Mouse (Mus musculus) limb, embryonic 15.5 days (tissue): ENCODE results near the gene Wdr62. TPM values are rescaled to one million over a fixed set of nuclear protein-coding genes. Genes with fewer than 3 reads are reported as not detected.

Source experiments
- ATAC-seq: fragments of 200-750 bp; cut with Nextera tagmentation; 2 replicates; pipeline ENCODE4 v1.8.0; 2017; ENCODE audit warnings: low read depth, moderate TSS enrichment; ENCODE audit not compliant: insufficient number of reproducible peaks, low FRiP score, low TSS enrichment
- H3K27ac ChIP-seq: fragments of 300-500 bp; sonication (generic); 2 replicates; pipeline ENCODE4 v1.5.1; 2015; ENCODE audit warnings: moderate library complexity, mild to moderate bottlenecking, inconsistent platforms
- H3K27me3 ChIP-seq: fragments of 300-500 bp; sonication (generic); 2 replicates; pipeline ENCODE4 v1.6.1; 2015; ENCODE audit warnings: inconsistent platforms
- H3K36me3 ChIP-seq: fragments of 300-500 bp; sonication (generic); 2 replicates; pipeline ENCODE4 v1.6.1; 2015; ENCODE audit warnings: inconsistent platforms
- H3K4me1 ChIP-seq: fragments of 300-500 bp; sonication (generic); 2 replicates; pipeline ENCODE4 v1.6.1; 2015; ENCODE audit warnings: inconsistent platforms
- H3K4me2 ChIP-seq: fragments of 300-500 bp; sonication (generic); 2 replicates; pipeline ENCODE4 v1.6.1; 2015; ENCODE audit warnings: mild to moderate bottlenecking, inconsistent platforms
- H3K4me3 ChIP-seq: fragments of 300-500 bp; sonication (generic); 2 replicates; pipeline ENCODE4 v1.5.1; 2015; ENCODE audit warnings: mild to moderate bottlenecking, inconsistent platforms
- H3K9ac ChIP-seq: fragments of 300-500 bp; sonication (generic); 2 replicates; pipeline ENCODE4 v1.6.1; 2015; ENCODE audit warnings: inconsistent platforms
- H3K9me3 ChIP-seq: fragments of 300-500 bp; sonication (generic); 2 replicates; pipeline ENCODE4 v1.6.1; 2016; ENCODE audit warnings: inconsistent platforms
- WGBS: fragments of 180-500 bp; shearing (Covaris S2); methylation state at CpG from one replicate; pipeline ENCODE4 v1.1.7; 2015; 5-methylcytosine and 5-hydroxymethylcytosine counted together
- polyA plus RNA-seq: library from polyadenylated mRNA; unstranded; fragments of >200 nt; fragmentation: Nextera tagmentation; extraction: Ambion mirVana; gene quantifications from 2 replicates; pipeline ENCODE4 v1.2.1, GENCODE M21; 2015

Wdr62 gene
- polyA plus RNA-seq, 1 experiment from 2014 or later, result 6.2 TPM

- WGBS, result 91% methylated on average over 8 of the region's 8 CpGs
- Histone ChIP-seq H3K4me2 (no peak overlapping the region), H3K27ac (no peak overlapping the region)
These were observed 45.1 kb downstream of the Wdr62 start for GRCm38 (mm10) chr7:30235091-30235490.

GRCm38 (mm10) chr7:30234276-30234858 lies 45.9 kb downstream of the Wdr62 start:
- Histone ChIP-seq H3K36me3 (peaks cover 25% of the 10 kb centered on the region), H3K9me3 (no peaks in the 10 kb centered on the region), H3K9ac (no peak overlapping the region), H3K4me3 (no peak overlapping the region), H3K27ac (no peak overlapping the region), H3K4me2 (no peak overlapping the region), H3K27me3 (no peaks in the 10 kb centered on the region), H3K4me1 (peaks cover 20% of the 10 kb centered on the region)
- no peak for ATAC-seq
- 94% methylated on average over 15 of the region's 15 CpGs for WGBS

More at GRCm38 (mm10) chr7:30235091-30235490, 45.1 kb downstream of the Wdr62 start:
- Histone ChIP-seq H3K9me3 (no peaks in the 10 kb centered on the region), H3K4me3 (no peak overlapping the region), H3K36me3 (peaks cover 25% of the 10 kb centered on the region), H3K27me3 (no peaks in the 10 kb centered on the region), H3K4me1 (peaks cover 20% of the 10 kb centered on the region), H3K9ac (no peak overlapping the region)
- ATAC-seq, result no peak

GRCm38 (mm10) chr7:30233387-30233786 lies 46.8 kb downstream of the Wdr62 start:
- Histone ChIP-seq H3K4me1 (peaks cover 20% of the 10 kb centered on the region), H3K4me3 (peak overlapping the region; percentile 74; the same call in 1 of the 2 replicates), H3K27me3 (no peaks in the 10 kb centered on the region), H3K9me3 (no peaks in the 10 kb centered on the region), H3K36me3 (peaks cover 30% of the 10 kb centered on the region), H3K4me2 (no peak overlapping the region), H3K9ac (no peak overlapping the region), H3K27ac (no peak overlapping the region)
- WGBS, result 88% methylated on average over 20 of the region's 20 CpGs
- ATAC-seq, result no peak

- Histone ChIP-seq H3K4me1 (peaks cover 20% of the 10 kb centered on the region), H3K9ac (peak overlapping the region; percentile 69), H3K36me3 (peaks cover 35% of the 10 kb centered on the region), H3K4me3 (peak overlapping the region; percentile 74), H3K27me3 (no peaks in the 10 kb centered on the region), H3K4me2 (peak overlapping the region; percentile 76), H3K27ac (peak overlapping the region; percentile 96), H3K9me3 (no peaks in the 10 kb centered on the region)
- WGBS, result 2% methylated on average over 24 of the region's 24 CpGs
- ATAC-seq, result no peak
These were observed 47.5 kb downstream of the Wdr62 start for GRCm38 (mm10) chr7:30232631-30233148.

GRCm38 (mm10) chr7:30231669-30232454 lies 48.4 kb downstream of the Wdr62 start, which contains the start of the genes Polr2i and Tbcb:
Polr2i (plus strand) TSS chr7:30231948.
Tbcb (minus strand) TSS chr7:30232272.
- Histone ChIP-seq H3K27me3 (no peaks in the 10 kb centered on the region), H3K9me3 (no peaks in the 10 kb centered on the region), H3K4me3 (peak within 1 kb of the TSS; percentile 74), H3K4me2 (peak within 1 kb of the TSS; percentile 76), H3K4me1 (peaks cover 20% of the 10 kb centered on the region), H3K27ac (peak within 1 kb of the TSS; percentile 96), H3K9ac (peak within 1 kb of the TSS; percentile 69), H3K36me3 (peaks cover 42% of the 10 kb centered on the region)
- ATAC-seq, result peak; percentile 96
- WGBS, result under 1% methylated on average over 67 of the region's 67 CpGs

- ATAC-seq, result no peak
- H3K4me3 ChIP-seq, result peak overlapping the region; percentile 74
These were observed 48.9 kb downstream of the Wdr62 start for GRCm38 (mm10) chr7:30231328-30231668.

GRCm38 (mm10) chr7:30224206-30224605 lies 56.0 kb downstream of the Wdr62 start:
- Histone ChIP-seq H3K27me3 (no peaks in the 10 kb centered on the region), H3K4me3 (no peak overlapping the region), H3K36me3 (peaks cover 48% of the 10 kb centered on the region), H3K9ac (no peak overlapping the region), H3K4me2 (no peak overlapping the region), H3K9me3 (no peaks in the 10 kb centered on the region), H3K27ac (no peak overlapping the region), H3K4me1 (peaks cover 8% of the 10 kb centered on the region)
- 93% methylated on average over 12 of the region's 12 CpGs for WGBS
- ATAC-seq, result no peak

More at GRCm38 (mm10) chr7:30231328-30231668, 48.9 kb downstream of the Wdr62 start:
- no peaks in the 10 kb centered on the region for H3K9me3 ChIP-seq
- H3K27ac ChIP-seq, result peak overlapping the region; percentile 75
- no peaks in the 10 kb centered on the region for H3K27me3 ChIP-seq
- peak overlapping the region; percentile 35; the same call in 1 of the 2 replicates for H3K9ac ChIP-seq
- WGBS, result 0% methylated on average over 16 of the region's 16 CpGs
- H3K4me2 ChIP-seq, result peak overlapping the region; percentile 76
- H3K36me3 ChIP-seq, result peaks cover 47% of the 10 kb centered on the region
- H3K4me1 ChIP-seq, result peaks cover 20% of the 10 kb centered on the region

DNA sequence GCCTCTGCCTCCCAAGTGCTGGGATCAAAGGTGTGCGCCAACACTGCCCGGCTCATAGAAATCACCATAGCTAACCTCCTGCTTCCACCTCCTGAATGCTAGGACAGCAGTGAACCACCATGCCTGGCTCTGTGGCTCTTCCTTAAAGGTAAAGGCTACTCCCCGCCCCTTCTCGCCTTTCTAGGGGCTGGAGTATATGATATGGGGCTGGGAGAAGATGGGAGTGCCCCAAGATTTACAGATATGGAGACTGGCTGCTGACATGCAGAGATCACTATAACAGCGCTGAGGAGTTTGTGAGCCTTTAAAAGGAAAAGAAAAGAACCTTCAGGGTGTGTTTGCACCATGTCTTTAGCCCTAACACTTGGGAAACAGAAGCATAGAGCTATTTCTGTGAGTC lies 58.0 kb downstream of the Wdr62 start:
- no peak overlapping the region for H3K27ac ChIP-seq
- H3K4me2 ChIP-seq, result no peak overlapping the region
- H3K9me3 ChIP-seq, result no peaks in the 10 kb centered on the region
- H3K9ac ChIP-seq, result no peak overlapping the region
- H3K27me3 ChIP-seq, result no peaks in the 10 kb centered on the region
- peaks cover 12% of the 10 kb centered on the region for H3K4me1 ChIP-seq
- H3K4me3 ChIP-seq, result no peak overlapping the region
- WGBS, result 85% methylated on average over 5 of the region's 5 CpGs
- peaks cover 35% of the 10 kb centered on the region for H3K36me3 ChIP-seq
- no peak for ATAC-seq

- H3K27ac ChIP-seq, result no peak overlapping the region
- peaks cover 14% of the 10 kb centered on the region for H3K4me1 ChIP-seq
- no peak for ATAC-seq
- no peaks in the 10 kb centered on the region for H3K9me3 ChIP-seq
- H3K4me3 ChIP-seq, result no peak overlapping the region
- no peak overlapping the region for H3K4me2 ChIP-seq
- no peak overlapping the region for H3K9ac ChIP-seq
- 80% methylated on average over 3 of the region's 3 CpGs for WGBS
- no peaks in the 10 kb centered on the region for H3K27me3 ChIP-seq
- peaks cover 27% of the 10 kb centered on the region for H3K36me3 ChIP-seq
These were observed 58.8 kb downstream of the Wdr62 start for GRCm38 (mm10) chr7:30221433-30221832.

GRCm38 (mm10) chr7:30220008-30220356 lies 60.2 kb downstream of the Wdr62 start:
- Histone ChIP-seq H3K27ac (peak overlapping the region; percentile 43; the same call in 1 of the 2 replicates), H3K4me2 (peak overlapping the region; percentile 84), H3K4me1 (peaks cover 14% of the 10 kb centered on the region), H3K9me3 (no peaks in the 10 kb centered on the region), H3K27me3 (no peaks in the 10 kb centered on the region), H3K4me3 (peak overlapping the region; percentile 43), H3K36me3 (peaks cover 15% of the 10 kb centered on the region), H3K9ac (peak overlapping the region; percentile 35)
- WGBS, result 17% methylated on average over 11 of the region's 11 CpGs
- ATAC-seq, result no peak

- peaks cover 14% of the 10 kb centered on the region for H3K4me1 ChIP-seq
- H3K27ac ChIP-seq, result peak overlapping the region; percentile 65
- 4% methylated on average over 16 of the region's 16 CpGs for WGBS
- ATAC-seq, result no peak
- H3K9ac ChIP-seq, result peak overlapping the region; percentile 35
- peak overlapping the region; percentile 84 for H3K4me2 ChIP-seq
- H3K36me3 ChIP-seq, result peaks cover 13% of the 10 kb centered on the region
- H3K27me3 ChIP-seq, result no peaks in the 10 kb centered on the region
- H3K4me3 ChIP-seq, result peak overlapping the region; percentile 43
- no peaks in the 10 kb centered on the region for H3K9me3 ChIP-seq
These were observed 60.8 kb downstream of the Wdr62 start for GRCm38 (mm10) chr7:30219293-30220007.
